Mouse (Mus musculus): Measurements from ENCODE around the gene Sema6c. TPM values are rescaled to one million over a fixed set of nuclear protein-coding genes. Genes with fewer than 3 reads are reported as not detected.

Gene Sema6c
- polyA plus RNA-seq, 1 experiment: 164 TPM

DNA sequence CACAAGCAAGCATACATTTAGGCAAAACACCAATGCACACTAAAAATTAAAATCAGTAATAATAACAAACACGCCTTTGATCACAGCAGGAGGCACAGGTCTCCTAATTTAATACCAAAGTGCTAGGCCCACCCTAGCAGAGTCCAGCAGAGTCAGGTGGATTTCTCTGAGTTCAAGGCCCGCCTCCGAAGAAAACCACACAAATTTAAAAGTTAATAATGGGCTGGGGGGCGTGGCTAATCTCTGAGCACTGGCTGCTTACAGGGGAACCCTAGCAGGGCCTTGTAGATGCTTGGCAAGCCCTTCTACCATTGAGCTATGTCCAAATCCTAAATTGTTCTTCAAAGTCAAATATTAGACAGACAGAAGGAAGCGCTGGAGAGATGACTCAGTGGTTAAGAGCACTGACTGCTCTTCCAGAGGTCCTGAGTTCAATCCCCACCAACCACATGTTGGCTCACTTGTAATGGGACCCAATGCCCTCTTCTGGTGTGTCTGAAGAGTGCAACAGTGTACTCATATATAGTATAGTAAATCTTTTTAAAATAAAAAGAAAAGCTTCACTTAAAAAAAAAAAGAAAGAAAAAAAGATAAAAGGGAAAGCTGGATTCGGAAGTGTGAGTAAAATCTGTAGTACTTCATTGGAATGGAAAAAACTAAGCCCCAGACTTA lies 58.3 kb downstream of the Sema6c start:
- no peak for DNase-seq (ENCODE audit: low read depth)
- TF ChIP-seq POLR2A (IDR thresholded peaks at IDR 0.05; ENCODE audit: borderline replicate concordance, extremely low read depth, insufficient read depth, insufficient read length, poor library complexity, severe bottlenecking) (no peak), CTCF (IDR thresholded peaks at IDR 0.05; ENCODE audit: borderline replicate concordance, extremely low read depth, insufficient read depth, insufficient read length) (no peak)

- no peak for TF ChIP-seq CTCF (IDR thresholded peaks at IDR 0.05; ENCODE audit: borderline replicate concordance, extremely low read depth, insufficient read depth, insufficient read length)
- no peak for TF ChIP-seq POLR2A (IDR thresholded peaks at IDR 0.05; ENCODE audit: borderline replicate concordance, extremely low read depth, insufficient read depth, insufficient read length, poor library complexity, severe bottlenecking)
- DNase-seq (ENCODE audit: low read depth): no peak
Measured at GRCm38 (mm10) chr3:95223041-95223440, 62.8 kb downstream of the Sema6c start.

Other genes starting within 250 kb of the Sema6c start
- 9.7 and 10.6 TPM in 2 replicates for gene Selenbp1, start 227.4 kb upstream of the Sema6c start, polyA plus RNA-seq (2012; rRNA removed)
- gene Rfx5, start 206.4 kb upstream of the Sema6c start, polyA plus RNA-seq (2012; rRNA removed): 26.1 and 29.6 TPM in 2 replicates
- gene Pi4kb, start 185.7 kb upstream of the Sema6c start, polyA plus RNA-seq (2012; rRNA removed): 53.9 and 59.5 TPM in 2 replicates
- gene Zfp687, start 145.0 kb upstream of the Sema6c start, polyA plus RNA-seq (2012; rRNA removed): 23.6 and 25.1 TPM in 2 replicates
- gene Psmd4, start 117.8 kb upstream of the Sema6c start, polyA plus RNA-seq (2012; rRNA removed): 256 and 330 TPM in 2 replicates
- 30.4 and 31.6 TPM in 2 replicates for gene Pip5k1a, start 53.5 kb upstream of the Sema6c start, polyA plus RNA-seq (2012; rRNA removed)
- gene Vps72, start 49.4 kb upstream of the Sema6c start, polyA plus RNA-seq (2012; rRNA removed): 159 and 173 TPM in 2 replicates
- 1.5 and 2.1 TPM in 2 replicates for gene Tmod4, start 36.0 kb upstream of the Sema6c start, polyA plus RNA-seq (2012; rRNA removed)
- gene Scnm1, start 26.4 kb upstream of the Sema6c start, polyA plus RNA-seq (2012; rRNA removed): 101 and 136 TPM in 2 replicates
- gene Lysmd1, start 26.4 kb upstream of the Sema6c start, polyA plus RNA-seq (2012; rRNA removed): 23.7 and 27.4 TPM in 2 replicates
- gene Tnfaip8l2, start 18.1 kb upstream of the Sema6c start, polyA plus RNA-seq (2012; rRNA removed): 2.3 and 2.4 TPM in 2 replicates
- gene Gabpb2, start 57.5 kb downstream of the Sema6c start, polyA plus RNA-seq (2012; rRNA removed): 14.4 and 14.7 TPM in 2 replicates
- gene Cdc42se1, start 68.3 kb downstream of the Sema6c start, polyA plus RNA-seq (2012; rRNA removed): 62.5 and 80.3 TPM in 2 replicates
- 784 and 825 TPM in 2 replicates for gene Mllt11, start 71.7 kb downstream of the Sema6c start, polyA plus RNA-seq (2012; rRNA removed)
- 0.25 and 0.26 TPM in 2 replicates for gene Gm128, start 81.1 kb downstream of the Sema6c start, polyA plus RNA-seq (2012; rRNA removed)
- 0.53 and 0.64 TPM in 2 replicates for gene Bnipl, start 90.7 kb downstream of the Sema6c start, polyA plus RNA-seq (2012; rRNA removed)
- gene Mindy1, start 120.9 kb downstream of the Sema6c start, polyA plus RNA-seq (2012; rRNA removed): 48.7 and 53.3 TPM in 2 replicates
- gene Prune1, start 121.6 kb downstream of the Sema6c start, polyA plus RNA-seq (2012; rRNA removed): 64.6 and 72.9 TPM in 2 replicates
- gene Anxa9, start 146.7 kb downstream of the Sema6c start, polyA plus RNA-seq (2012; rRNA removed): 1.4 and 1.6 TPM in 2 replicates
- gene Cers2, start 154.3 kb downstream of the Sema6c start, polyA plus RNA-seq (2012; rRNA removed): 89.6 and 100 TPM in 2 replicates
- gene Setdb1, start 196.7 kb downstream of the Sema6c start, polyA plus RNA-seq (2012; rRNA removed): 60.7 and 60.8 TPM in 2 replicates
- gene 4930558C23Rik, start 242.4 kb downstream of the Sema6c start, polyA plus RNA-seq (2012; rRNA removed): not detected in 2 replicates

Data from brain, embryonic 14.5 days (tissue).